Mouse (Mus musculus): Measurements from ENCODE around the gene C1qtnf4.

- no peak for TF ChIP-seq POLR2A (IDR thresholded peaks at IDR 0.05; ENCODE audit: control insufficient read depth in 1 of 2, insufficient read depth in 1 of 2, low read depth in 1 of 2, low read length in 2 of 2, poor library complexity in 1 of 2)
- TF ChIP-seq HCFC1 (IDR thresholded peaks at IDR 0.05; ENCODE audit: low read depth, low read length) = no peak
- no peak for TF ChIP-seq CTCF (IDR thresholded peaks at IDR 0.05 in 2 of 3, conservative IDR thresholded peaks at IDR 0.05 in 1 of 3; ENCODE audit: control insufficient read depth in 1 of 3, insufficient read depth in 1 of 3, low read depth in 2 of 3, low read length in 3 of 3, poor library complexity in 1 of 3, severe bottlenecking in 1 of 3)
- no peak for TF ChIP-seq NRF1 (IDR thresholded peaks at IDR 0.05; ENCODE audit: insufficient read depth, low read depth, low read length, poor library complexity, severe bottlenecking)
- no peak for TF ChIP-seq CHD1 (IDR thresholded peaks at IDR 0.05; ENCODE audit: low read depth, low read length)
- no peak for TF ChIP-seq E2F4 (IDR thresholded peaks at IDR 0.05; ENCODE audit: borderline replicate concordance, low read depth, low read length)
- TF ChIP-seq USF1 (IDR thresholded peaks at IDR 0.05; ENCODE audit: low read depth, low read length) = no peak
- no peak for TF ChIP-seq ZKSCAN1 (IDR thresholded peaks at IDR 0.05; ENCODE audit: low read depth, low read length)
- no peak for TF ChIP-seq EP300 (IDR thresholded peaks at IDR 0.05; ENCODE audit: low read depth in 1 of 2, low read length in 2 of 2)
- no peak for TF ChIP-seq SMC3 (IDR thresholded peaks at IDR 0.05; ENCODE audit: low read depth, low read length)
- peak; percentile 51; the same call in 1 of the 2 replicates for TF ChIP-seq GATA1 (IDR thresholded peaks at IDR 0.05; ENCODE audit: low read depth, low read length)
- TF ChIP-seq MEF2A (IDR thresholded peaks at IDR 0.05; ENCODE audit: extremely low read depth, insufficient replicate concordance, low read depth, low read length, poor library complexity, severe bottlenecking) = no peak
- TF ChIP-seq RCOR1 (IDR thresholded peaks at IDR 0.05; ENCODE audit: low read depth, low read length) = peak; percentile 42; the same call in 1 of the 2 replicates
Measured at GRCm38 (mm10) chr2:90847681-90848050, 38.0 kb upstream of the C1qtnf4 start.

Data from MEL (cell line).